Mouse (Mus musculus) kidney, postnatal 25 days (tissue): ENCODE results near the gene Lyz2.
"Not testable (repeated sequence)": the region's sequence is repeated elsewhere in the genome, so short reads cannot be mapped to it uniquely, and the experiment has no call there.

Experiments
- DNase-seq, 2 experiments: peaks; one replicate each; pipeline ENCODE4 v3.0.0; 2021; ENCODE audit warnings: mixed read lengths in 2 of 2

Lyz2 gene

DNA sequence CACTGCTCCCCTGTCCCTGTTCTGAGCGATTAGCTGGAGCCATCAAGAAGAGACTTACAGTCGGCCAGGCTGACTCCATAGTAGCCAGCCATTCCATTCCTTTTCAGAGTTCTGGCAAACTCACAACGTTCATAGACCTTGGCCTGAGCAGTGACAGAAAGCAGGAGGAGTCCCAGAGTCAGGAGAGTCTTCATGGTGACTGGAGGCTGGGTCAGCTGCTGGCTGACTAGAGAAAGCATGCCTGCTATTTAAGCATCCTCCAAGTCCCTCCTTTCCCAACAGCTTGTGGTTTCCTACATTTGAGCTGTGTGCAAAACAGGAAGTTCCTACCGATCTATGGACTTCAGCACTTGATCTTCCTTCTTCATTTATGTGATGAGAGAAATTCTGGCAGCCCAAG, at the start of gene Lyz2:
TSS of gene Lyz2 (minus strand) at position 273 of the 400 bp plus-strand sequence.
- DNase-seq, result peak in 1 of 2 experiments; percentile 34

DNA sequence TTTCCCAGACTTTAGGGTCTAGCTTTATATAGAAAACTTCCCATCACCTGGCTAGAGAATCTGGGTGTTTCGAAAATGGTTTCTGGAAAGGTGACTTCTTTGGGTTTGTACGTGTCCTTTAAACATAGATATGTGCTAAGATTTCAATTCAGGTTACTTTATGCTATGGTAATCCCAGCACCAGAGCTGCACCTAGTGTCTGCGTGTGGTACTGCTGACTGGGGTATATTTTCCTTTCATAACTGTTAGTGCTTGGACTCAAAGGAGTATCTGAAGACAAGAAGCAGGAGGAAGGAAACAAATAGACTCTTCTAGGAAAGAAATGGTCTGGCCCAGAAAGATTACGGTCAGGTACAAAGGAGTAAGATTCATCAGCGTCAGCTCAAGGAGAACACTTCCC, 48.4 kb upstream of the Lyz2 start:
- peak in 1 of 2 experiments; percentile 13 for DNase-seq

DNA sequence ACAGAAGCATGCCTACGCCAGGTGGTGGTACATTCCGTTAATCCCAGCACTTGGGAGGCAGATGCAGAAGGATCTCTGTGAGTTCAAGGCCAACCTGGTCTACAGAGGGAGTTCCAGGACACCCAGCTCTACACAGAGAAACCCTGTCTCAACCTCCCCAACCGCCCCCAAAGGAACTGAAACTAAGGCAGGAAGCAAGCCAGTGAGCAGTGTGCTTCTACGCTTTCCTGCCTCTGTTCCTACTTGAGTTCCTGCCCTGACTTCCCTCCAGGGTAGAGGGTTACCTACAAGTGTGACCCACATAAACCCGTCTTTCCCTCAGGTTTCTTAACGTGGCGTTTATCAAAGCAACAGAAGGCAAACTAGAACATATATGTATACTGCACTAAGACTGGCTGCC, 41.7 kb upstream of the Lyz2 start:
- no peak for DNase-seq

DNA sequence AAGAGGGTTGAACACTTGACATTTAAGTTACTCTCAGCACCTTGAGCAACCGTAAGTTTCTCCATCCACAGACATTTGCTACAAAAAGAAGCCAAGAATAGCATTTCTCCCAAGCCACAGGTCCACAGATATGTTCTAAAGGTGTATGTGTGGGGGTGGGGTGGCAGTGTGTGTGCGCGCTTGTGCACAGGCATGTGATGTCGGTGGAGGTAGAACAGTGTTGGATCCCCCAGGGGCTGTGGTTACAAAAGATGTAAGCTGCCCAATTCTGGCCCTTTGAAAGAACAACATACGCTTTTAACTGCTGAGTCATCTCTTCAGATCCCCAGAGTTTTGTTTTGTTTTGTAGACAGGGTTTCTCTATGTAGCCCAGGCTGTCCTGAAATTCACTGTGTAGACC, 40.5 kb upstream of the Lyz2 start:
- DNase-seq, result no peak

DNA sequence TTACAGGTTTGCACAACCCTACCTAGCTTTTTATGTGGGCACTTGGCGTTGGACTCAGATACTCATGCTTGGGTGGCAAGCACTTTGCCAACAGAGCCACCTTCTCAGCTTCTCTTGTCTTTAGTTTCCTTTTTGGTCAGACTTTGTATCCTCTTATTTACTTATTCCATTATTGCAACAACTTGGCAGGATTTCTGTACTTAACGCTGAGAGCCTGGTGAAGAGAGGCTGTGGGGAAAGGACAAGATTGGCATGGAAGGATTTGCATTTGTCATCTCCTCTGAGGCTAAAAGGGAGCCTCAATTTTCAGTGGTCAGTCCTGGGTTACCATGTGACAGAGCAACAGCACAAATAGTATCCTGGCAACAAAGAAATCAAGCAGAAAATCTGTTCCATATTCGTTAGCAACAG, 38.5 kb upstream of the Lyz2 start:
- DNase-seq, result peak in 1 of 2 experiments; percentile 34

DNA sequence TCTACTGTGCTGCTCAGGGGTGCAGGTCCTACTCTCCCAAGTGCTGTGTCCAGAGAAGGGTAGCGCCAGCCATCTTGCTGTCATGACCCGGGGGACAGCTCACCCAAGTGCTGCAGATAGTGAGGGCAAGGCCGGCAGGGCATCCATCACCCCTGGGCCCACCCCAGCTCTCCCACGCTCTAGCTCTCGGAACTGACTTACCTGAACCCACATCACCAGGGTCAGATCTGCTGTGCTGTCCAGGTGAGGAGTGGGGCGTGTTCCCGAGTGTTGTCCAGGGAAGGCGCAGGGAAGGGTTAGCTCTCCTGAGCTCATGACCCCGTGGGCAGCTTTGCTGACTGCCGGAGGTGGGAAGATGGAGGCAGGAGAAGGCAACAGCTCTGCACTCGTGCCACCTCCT, 34.3 kb upstream of the Lyz2 start:
- no peak for DNase-seq

DNA sequence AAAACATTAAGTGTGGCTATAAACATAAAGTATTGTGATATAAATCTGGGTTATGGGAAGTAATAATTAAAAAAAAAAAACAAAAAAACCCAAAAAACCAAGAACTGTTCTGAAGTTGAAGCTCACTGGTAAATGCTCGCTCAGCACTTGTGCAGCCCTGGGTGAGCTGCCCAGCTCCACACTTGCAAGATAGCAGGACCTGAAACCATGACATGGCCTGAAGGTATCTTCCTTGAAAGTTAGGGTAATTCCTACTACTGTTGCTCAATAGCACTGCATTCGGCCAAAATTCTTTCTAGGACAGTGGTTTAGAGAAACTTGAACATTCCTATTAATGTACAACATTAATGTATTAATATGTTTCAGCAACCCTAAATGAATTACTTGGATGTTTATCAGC, 31.0 kb upstream of the Lyz2 start:
- no peak for DNase-seq

DNA sequence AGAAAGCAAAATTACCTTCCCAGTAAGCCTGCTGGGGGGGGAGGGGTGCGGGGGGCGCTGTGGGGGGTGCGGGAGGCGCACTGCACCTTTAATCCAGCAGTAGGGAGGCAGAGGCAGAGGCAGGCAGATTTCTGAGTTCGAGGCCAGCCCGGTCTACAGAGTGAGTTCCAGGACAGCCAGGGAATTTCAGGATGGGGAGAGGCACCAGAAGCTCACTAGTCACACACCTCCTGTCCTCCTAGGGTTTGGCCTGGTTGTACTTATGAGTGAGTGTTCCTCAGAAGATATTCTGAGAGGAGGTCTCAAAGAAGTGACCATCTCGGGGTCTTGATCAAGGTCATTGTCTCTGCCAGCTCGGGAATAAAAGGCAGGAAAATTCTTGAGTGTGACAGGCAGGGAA, 30.0 kb upstream of the Lyz2 start:
- DNase-seq, result no peak

DNA sequence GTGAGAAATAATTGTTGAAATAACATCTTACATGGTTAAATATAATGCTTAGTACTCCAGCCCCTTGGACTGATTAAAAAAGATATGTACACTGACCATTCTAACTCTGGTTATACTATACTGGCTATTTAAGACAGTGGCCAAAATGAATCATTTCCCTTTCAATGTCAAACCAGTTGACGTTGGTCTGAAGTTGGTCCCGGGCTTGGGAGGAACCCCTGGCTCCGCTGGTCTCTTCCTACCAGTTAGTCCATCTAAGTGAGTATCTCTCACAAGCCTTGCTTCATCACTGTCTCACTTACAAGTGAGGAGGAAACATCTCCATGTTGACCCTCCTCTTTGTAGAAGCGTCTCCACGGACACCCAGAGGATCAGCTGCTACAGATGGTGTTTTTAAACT, 22.2 kb upstream of the Lyz2 start:
- no peak for DNase-seq

DNA sequence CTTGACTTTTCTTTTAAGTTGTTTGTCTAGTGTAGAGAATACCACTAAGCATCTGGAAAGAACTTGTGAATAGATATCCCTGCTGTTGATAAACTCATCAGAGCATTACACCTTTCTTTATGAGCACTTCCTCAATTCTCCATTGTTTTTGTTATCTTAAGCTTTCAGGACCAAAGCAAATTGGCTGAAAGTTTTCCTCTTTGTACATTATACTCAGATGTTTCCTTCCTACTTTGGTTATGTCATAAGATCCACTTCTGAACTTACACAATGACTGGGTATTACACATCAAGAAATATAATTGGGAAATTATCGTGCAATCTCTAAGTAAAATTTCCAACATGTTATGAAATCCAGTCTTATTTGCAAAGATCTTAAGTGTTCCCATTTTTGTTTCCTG, 19.6 kb upstream of the Lyz2 start:
- DNase-seq, result no peak

DNA sequence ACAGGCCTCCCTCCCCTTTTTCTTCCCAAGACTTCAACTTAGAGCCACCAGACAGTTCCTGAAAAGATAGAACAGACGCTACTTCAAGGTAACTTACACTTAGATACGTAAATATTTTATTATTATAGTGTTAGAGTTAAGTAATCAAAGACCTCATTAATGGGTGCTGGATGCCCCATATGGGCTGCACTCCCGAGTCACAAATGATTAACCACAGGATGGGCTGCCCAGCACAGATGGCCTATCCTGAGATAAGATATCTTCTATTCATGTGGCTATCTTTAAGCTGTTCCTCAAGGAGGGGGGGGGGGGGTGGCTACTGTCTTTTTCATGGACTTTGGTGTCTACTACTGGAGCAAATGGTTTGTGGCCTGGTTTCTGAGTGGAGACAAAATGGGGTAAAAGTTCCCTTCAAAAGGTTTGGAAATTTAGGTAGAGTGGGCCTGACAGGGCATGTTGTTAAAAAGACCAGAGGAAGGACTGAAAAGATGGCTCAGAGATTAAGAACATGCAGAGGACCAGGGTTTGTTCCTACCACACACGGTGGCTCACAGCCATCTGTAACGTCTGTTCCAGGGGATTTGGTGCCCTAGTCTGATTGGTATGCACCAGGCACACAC, 17.9 kb upstream of the Lyz2 start:
- no peak for DNase-seq

DNA sequence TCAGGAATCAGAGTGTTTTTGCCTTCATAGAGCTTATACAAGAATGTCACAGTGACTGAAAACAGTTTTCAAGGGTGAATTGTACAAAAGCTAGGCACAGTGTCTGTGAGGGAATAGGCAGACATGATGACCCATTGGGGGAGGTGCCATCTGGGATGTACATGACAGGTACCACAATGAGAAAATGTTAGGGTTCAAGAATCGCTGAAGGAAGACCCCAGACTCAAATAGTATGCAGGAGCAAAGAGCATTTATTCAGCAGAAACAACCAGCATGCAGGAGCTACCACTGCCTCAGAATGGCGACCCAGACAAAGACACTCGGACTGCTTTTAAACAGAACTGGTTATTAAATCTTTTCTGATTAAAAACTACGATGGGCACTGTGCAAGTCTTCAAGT, 17.0 kb upstream of the Lyz2 start:
- DNase-seq, result no peak

DNA sequence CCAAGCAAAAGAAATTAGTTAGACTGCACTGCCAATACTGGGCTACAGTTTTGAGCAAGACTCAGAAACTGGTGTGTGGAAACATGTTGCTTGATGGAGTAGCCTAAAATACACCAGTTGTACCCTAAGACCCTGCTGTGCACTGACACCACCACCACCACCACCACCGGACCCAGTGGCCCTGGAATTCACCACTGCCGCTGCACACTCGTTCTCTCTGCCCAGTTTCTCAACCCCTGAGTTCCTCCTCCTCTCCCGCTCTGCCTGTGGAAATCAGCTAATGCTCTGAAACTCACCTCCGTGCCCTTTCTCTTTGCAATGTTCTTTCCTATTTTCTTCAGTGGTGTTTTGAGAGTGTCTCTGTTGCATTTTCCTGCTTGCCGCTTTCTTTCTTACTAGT, 16.2 kb upstream of the Lyz2 start:
- no peak for DNase-seq

DNA sequence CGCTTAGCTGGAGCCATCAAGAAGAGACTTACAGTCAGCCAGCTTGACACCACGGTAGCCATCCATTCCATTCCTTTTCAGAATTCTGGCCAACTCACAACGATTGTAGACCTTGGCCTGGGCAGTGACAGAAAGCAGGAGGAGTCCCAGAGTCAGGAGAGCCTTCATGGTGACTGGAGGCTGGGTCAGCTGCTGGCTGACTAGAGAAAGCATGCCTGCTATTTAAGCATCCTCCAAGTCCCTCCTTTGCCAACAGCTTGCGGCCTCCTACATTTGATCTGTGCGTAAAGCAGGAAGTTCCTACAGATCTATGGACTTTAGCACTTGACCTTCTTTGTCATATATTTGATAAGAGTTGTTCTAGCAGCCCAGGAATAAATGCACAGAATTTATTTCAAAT, 10.6 kb upstream of the Lyz2 start, which contains the start of gene Lyz1:
TSS of gene Lyz1 (minus strand) at position 198 of the 400 bp plus-strand sequence.
- no peak for DNase-seq

DNA sequence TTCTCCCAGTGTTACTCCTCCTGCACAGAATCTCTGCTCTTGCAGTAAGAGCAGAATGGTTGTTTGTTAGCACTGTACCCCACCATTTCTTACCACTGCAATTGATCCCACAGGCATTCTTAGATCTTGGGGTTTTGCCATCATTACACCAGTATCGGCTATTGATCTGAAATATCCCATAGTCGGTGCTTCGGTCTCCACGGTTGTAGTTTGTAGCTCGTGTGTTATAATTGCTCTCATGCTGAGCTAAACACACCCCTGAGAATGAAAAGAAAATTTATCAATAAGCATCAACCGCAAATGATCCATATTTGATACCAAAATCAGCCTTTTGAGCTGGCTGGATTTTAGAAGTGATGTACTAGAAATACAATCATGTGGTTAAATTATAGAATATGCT, 8.8 kb upstream of the Lyz2 start:
- not testable (repeated sequence) for DNase-seq

DNA sequence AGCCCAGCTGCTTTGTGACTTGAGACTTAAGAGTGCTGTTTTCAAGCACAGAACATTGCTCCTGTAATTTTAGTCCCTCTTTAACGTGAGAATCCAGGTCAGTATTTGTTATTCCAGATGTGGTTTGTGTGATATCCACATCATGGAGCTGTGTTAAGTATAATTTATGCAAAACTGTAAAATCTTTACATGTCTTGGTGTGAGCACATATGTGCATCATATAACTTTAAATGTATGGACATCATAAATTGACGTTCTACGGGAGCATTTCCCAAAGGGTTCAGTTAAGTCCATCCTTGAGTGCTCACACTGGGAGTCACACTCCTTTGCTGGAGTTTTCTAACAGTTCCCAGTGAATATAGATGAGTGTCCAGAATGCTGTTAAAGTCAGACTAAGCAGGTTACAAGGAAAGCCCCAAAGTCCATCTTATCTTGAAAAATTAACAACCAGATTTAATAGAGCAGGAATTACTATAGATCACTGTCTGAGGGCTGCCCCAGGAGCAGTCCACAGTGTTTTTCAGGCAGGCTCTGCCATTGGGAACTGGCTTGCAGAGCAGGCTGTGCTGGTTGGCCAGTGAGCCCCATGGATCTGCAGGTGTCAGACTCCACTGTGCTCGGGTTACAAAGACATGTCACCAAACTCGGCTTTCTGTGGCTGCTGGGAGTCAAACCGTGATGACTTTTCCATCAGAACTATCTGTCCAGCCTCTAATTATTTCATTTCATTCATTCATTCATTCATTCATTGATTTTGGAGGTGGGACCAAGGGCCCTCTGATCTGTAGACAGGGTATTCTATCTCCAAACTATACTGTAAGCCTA, 8.1 kb upstream of the Lyz2 start:
- no peak for DNase-seq

DNA sequence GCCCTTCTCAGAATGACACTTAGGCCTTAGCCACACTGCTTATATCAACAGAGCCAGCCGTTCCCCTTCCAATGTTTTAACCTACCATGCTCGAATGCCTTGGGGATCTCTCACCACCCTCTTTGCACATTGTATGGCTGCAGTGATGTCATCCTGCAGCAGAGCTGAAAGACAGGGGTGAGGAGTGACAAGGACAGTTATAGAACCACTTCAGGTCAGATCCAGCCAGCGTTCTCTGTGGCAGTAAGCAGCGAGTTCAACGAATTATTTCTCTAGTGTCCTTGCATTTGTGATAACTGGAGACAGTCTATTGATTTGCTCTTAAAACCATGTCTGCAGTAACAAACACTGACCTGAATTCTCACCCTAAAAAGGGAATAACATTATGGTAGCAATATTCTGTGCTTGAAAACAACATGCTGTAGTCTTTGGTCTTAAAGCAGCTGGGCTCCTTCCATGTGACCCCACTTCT, 6.9 kb upstream of the Lyz2 start:
- not testable (repeated sequence) for DNase-seq

DNA sequence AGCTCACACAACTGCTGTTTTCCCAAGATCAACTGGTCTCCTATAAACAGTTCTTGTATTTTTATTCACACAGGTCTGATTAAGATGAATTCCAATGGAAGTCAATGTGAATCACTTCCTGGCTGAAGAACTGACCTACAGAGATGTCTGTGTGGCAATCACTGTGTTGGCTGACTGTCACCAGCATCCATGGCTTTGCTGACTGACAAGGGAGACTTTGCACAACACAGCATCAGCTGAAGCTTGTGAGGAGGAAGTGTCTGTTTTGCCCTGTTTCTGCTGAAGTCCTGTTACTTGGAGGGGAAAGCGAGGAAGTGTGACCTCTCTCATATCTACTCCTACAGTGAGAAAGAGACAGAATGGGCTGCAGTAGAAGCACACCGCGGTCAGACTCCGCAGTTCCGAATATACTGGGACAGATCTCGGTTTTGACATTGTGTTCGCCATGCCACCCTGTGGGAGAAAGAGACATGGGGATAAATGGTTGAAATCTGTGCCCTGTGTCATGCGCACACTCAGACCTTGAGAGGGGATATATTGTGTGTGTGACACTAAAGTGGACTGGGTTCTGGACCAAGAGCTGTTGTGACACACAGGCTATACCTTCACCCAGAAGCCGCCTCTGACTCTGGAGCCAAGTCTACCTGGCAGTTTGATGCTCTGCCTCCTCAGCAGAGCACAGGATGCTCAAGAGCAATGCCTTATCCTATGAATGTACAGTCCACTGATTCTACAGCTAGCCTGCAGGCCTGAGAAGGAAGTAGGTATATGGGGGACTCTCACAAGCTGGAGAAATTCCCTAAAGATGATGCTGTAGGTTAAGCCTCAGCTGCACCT, 6.3 kb upstream of the Lyz2 start:
- DNase-seq, result no peak

DNA sequence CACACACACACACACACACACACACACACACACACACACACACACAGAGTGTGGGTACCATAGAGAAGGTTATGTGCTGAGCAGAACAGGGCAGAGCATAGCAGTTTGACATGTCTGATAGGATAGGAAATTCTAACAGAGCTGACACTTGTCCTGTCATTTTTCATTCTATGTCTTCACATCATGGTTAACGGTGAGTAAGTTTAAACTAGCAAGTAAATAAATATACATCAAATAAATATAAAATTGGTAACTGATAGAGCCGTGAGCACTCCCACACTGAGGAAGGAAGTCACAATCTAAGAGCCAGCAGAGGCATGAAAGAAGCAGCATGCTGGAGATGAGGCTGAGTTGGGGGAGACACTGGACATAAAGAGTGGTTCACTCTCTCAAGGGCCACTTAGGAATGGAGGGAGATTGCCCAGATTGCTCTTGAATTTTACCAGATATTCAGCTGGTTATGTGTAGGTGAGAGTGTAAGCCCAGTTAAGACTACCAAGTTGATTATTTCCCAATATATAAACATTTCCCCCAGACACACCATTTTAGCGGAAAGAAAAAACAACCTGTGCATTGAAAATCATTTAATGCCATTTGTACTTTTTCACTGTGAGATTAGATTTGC, 5.2 kb upstream of the Lyz2 start:
- no peak for DNase-seq

DNA sequence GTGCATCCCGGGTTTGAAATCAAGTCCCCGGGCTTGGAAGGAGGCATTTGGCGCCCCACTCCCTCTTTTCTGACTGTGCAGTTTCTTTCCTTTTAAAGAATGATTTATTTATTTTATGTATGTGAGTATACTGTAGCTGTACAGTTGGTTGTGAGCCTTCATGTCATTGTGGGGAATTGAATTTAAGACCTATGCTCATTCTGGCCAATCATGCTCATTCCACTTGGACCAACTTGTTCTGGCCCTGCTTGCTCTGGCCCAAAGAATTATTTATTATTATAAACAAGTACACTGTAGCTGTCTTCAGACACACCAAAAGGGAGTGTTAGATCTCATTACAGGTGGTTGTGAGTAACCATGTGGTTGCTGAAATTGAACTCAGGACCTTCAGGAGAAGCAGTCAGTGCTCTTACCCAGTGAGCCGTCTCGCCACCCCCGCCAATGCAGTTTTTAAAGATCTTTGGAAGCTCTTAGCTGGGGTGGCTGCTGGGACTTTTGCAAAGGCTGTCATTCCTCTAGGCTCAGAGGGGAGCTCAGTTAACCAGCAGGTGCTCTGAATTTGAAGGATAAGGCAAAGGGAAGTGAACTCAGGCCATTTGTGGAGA, 4.3 kb upstream of the Lyz2 start:
- DNase-seq, result no peak

DNA sequence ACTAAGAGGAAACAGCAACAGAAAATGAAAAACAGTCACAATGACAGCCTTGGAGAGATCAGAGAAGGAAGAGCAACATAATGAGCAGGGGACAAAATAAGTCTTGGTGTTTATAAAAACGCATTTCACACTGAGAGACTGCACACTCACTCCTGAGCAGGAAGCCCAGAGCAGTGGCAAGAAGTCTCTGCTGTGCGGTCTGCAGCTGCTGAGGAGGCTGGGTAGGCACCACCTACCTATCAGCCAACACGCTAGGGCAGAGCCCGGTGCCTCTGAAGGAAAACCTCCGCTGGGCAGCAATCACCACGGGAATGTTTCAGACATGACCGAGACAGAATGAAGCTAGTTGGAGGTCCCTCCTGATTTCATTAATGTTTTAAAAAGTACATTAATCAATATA, 3.5 kb upstream of the Lyz2 start:
- DNase-seq, result not testable (repeated sequence)
